Mouse (Mus musculus): ENCODE results near the gene Lancl3.
"Not testable (repeated sequence)": the region's sequence is repeated elsewhere in the genome, so short reads cannot be mapped to it uniquely, and the experiment has no call there.

Lancl3 gene

DNA sequence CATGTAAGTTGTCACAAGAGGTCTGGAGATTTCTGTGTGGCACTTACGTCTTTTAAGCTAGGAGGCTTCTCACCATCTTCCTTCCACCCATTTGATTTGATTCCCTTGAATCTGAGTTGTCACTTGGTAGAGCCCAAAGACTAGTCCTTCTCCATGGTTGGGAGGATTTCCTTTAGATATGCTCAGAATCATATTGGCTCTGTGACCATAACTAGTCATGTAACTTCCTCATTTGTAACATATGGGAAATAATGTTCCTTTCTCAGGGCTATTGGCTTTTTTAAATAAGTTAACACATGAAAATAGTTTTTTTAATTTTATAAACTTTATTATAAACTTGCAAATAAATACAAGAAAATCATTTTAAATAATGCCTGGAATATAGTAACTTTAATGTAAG is 59.6 kb downstream of the Lancl3 start:
- no peak for DNase-seq (ENCODE audit: low spot score)

DNA sequence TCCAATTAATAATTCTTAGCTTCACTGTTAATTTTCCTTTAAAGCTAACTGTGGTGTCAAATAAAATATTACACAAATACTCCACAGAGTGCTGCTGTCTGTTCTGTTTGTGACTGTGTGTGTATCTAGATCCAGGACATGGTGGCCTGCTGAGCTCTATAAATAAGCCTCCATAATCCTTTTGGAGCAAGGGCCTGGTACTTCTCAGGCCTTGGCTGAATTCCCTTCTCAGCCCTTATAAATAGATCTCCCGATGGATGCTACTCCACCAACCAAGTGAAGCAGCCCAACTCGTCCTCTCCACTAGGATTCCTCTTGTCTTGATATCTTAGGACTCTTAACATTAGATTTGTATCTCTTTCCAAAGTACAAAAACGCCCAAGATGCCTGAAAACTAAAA is 71.4 kb downstream of the Lancl3 start:
- DNase-seq (ENCODE audit: low spot score): no peak

DNA sequence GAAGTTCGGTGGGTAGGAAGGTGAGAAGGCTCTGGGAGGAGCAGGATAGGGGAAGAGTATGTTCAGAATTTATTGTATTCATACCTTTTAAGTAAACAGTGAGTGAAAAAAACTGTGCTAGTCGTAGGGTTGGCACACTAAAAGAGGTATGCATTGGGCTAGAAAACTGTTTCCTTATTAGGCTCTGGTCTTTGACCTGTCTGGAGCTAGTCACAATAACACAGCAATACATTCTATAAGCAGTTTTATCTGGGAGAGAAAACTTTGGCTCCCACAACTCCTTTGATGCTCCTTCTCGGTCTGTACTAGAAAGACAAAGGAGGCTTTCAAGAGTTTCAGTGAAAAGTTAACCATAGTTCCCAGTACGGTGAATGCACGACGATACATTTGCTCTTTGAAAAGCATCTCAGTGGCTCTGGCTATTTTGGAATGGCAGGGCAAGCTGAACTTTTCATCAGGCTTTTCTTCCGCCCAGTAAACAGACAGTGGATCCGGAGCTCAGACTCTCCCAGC is 72.3 kb downstream of the Lancl3 start:
- DNase-seq (ENCODE audit: low spot score): no peak

DNA sequence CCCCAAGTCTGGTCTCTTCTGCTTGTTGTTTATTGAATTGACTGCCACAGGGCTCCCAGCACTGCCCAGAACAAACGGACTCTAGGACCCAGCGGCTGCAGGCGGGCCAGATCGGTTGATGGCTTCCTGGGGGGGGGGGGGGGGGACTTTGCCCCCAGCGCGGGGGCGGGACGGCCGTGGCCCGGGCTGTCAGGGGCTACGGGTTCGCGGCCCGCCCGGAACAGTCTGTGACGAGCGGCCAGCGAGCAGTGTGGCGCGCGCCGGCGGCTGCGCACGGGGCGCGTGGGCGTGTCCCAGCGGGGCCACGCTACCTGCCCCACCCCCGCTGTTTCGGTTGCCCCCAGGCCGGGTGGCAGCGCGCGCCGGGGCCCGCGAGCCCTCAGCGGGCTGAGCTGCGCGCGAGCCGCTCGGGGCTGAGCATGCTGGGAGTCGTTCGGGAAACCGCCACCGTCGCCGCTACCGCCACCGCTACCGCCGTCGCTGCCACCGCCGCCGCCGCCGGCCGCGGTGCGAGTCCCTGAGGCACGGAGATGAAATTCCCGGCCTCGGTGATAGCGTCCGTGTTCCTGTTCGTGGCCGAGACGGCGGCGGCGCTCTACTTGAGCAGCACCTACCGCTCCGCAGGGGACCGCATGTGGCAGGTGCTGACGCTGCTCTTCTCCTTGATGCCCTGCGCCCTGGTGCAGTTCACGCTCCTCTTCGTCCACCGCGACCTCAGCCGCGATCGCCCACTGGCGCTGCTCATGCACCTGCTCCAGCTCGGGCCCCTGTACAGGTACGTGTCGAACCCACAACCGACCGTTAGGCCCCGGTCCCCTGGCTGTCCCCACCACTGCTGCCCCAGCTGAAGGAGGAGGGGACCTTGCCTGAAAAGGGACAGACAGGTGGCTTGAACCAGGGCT is 73.0 kb downstream of the Lancl3 start, which contains the start of gene Xk:
Gene Xk (plus strand): TSS at position 297 of the 902 bp plus-strand sequence.
- peak; percentile 3 for DNase-seq (ENCODE audit: low spot score)

DNA sequence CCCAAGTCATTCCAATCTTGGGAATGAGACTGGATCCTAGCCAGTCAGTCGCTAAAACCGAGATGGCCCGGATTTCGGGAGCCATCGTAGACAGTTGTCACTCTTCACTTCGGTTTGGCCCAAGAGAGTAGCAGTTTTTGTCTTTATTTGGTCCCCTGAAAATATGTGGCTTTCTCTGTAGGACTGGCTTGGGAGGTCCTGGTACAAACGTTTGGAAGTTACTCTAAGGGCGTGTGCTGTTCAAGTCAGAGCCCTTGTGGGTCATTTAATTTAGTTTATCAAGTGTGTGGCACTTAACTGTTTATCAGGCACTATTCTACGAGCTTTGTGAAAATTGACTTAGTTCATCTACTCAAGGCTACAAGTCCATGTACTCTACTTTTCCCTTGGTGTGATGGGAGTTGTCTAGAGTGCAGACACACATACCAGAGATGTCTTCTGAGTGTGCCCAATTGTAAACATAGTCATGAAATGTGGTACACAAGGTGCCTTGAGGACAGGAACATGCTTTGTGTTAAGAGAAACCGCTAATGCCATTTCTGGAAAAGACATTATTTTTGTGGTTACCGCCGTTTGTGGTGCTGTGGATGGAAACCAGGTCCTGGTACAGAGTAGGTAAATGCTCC is 73.8 kb downstream of the Lancl3 start:
- no peak for DNase-seq (ENCODE audit: low spot score)

DNA sequence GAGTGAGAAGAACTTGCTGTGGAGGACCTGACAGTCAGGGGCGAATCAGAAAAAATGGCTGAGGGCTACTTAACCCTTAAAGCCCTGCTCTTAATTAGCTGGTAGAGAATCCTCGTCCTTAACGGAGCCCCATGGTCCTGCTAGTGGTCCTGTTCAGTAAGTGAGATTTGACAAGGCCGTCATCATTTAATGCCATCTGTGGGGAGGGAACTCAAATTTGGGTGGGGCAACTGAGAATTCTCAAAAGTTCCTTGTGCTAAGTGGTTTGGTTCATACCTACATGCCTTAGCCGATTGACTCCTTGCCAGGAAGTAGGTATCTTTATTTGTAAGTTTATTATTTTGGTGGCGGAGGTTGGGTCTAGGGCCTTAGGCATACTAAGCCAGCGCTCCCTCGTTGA is 74.6 kb downstream of the Lancl3 start:
- DNase-seq (ENCODE audit: low spot score): no peak

DNA sequence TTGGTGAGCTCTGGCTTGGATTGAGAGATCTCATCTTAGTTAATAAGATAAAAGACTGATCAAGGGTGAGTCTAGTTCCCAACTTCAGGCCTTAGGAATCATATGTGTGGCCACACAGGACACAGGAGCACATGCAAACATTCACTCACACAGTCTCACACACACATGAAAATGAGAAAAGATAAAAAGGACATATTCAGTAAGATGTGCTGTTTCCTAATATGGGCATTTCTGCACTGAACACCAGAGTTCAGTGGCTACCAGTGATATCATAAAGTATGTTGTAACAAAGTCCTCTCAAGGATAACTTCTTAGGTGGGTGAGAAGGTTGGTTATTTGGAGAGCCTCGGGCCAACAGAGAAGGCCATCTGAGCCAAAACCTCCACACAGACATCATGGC is 83.8 kb downstream of the Lancl3 start, which contains the start of gene H2al1m:
Gene H2al1m (plus strand): TSS at position 301 of the 400 bp plus-strand sequence.
- not testable (repeated sequence) for DNase-seq (ENCODE audit: low spot score)

DNA sequence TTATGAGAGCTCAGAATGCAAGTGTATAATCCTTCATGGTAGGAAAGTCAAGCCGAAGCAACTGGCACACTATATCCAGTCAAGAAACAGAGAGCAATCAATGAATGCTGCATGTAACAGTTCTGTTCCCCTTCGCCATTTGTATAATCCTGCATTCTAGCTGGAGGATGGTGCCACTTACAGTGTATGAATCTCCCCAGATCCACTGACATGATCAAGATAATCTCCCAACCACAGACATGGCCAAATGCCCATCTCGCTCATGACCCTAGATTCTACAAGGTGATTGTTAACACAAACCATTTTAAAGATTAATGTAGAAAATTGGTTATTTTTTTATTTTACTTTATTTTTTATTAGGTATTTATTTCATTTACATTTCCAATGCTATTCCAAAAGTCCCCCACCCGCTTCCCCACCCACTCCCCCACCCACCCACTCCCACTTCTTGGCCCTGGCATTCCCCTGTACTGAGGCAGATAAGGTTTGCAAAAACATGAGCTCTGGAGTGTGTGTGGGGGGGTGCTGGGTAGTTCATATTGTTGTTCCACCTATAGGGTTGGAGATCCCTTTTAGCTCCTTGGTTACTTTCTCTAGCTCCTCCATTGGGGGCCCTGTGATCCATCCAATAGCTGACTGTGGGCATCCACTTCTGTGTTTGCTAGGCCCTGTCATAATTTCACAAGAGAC is 93.6 kb downstream of the Lancl3 start:
- not testable (repeated sequence) for DNase-seq (ENCODE audit: low spot score)

DNA sequence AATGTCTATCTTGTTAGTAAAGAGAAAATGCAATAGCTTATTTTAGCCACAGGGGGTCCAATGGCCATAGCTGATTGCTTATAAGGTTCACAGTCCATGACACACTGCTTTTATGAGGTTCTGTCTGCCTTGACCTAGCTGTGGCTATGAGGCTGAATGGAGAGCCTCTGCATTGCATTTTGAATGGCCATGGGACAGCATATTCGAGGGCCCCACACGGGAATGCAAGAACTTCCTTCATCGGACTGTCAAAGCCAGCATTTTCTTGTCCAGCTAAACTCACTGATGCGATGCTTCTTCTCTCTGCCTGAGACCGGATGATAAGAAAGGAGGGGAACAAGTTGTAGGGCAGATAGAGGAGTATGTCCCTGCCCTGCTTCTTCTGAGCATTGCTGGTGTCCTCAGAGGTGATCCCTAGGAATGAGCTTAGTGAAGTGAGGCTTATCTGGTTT is 98.7 kb downstream of the Lancl3 start:
- no peak for DNase-seq (ENCODE audit: low spot score)

DNA sequence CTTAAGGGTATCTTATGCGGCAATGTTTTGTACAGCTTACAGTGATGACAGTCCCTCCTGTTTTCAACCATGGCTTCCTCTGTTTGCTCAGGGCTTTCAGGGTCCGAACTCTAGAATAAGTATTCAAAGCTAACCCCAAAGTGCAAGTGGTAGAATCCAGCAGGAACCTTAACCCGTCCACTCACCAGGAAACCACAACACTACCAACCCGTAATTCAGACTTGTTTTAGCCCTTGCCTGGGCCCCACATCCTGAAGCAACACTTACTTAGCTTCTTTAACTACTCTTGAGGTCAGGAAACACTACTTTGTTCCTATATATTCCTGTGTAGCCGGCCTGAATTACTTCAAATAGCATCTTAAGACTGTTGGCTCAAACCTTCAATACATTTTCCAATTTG is 103.1 kb downstream of the Lancl3 start:
- no peak for DNase-seq (ENCODE audit: low spot score)

DNA sequence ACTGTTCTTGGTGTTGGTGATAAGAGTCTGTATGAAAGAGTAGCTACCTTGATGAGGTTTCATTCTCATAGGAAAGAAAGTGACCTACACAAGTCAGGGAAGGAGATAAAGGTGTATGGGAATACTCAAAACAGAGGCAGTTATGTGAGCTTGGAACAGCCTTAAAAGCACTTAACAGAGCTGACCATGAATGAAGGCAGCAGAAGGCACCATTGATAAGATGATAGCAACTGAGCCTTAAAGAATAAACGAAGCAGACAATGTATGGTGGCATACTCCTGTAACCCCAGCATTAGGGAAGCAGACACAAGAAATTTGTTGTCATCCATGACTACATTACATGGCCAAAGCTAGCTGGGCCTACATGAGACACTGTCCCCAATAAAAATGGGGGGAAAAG is 103.8 kb downstream of the Lancl3 start:
- no peak for DNase-seq (ENCODE audit: low spot score)

DNA sequence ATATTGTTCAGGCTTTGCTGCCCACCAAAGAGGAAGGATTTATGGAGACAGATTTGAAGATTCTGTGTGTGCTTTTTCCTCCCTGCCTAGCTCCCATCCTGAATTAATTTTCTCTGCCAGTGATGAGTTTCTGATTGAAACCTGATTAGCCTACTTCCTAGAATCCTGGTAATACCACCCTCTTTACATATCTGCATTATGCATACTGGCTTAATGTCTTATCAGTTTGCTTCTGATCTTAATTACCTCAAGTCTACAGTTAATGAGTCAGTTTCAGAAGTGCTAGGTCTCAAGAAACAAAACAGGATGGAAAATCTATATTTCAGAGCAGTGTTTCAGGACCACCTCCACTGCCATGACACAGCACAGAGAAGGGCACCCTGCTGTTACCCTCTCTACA is 116.8 kb downstream of the Lancl3 start:
- DNase-seq (ENCODE audit: low spot score): not testable (repeated sequence)
